Mouse (Mus musculus) ES-E14 (cell line): Measurements from ENCODE around the gene Mthfd2.
"Not testable (repeated sequence)": the region's sequence is repeated elsewhere in the genome, so short reads cannot be mapped to it uniquely, and the experiment has no call there.

Source experiments
- CHD2 ChIP-seq: IDR thresholded peaks from 2 replicates; pipeline ENCODE4 v1.6.1; 2014; ENCODE audit warnings: mild to moderate bottlenecking, low read depth, low read length, inconsistent platforms
- HCFC1 ChIP-seq: IDR thresholded peaks from 2 replicates; pipeline ENCODE4 v1.6.1; 2012; ENCODE audit warnings: low read length, inconsistent platforms, borderline replicate concordance; ENCODE audit not compliant: insufficient read depth
- MAFK ChIP-seq: IDR thresholded peaks from 2 replicates; pipeline ENCODE4 v1.6.1; 2014; ENCODE audit warnings: mild to moderate bottlenecking, low read depth, low read length, inconsistent platforms; ENCODE audit not compliant: insufficient read depth
- ZNF384 ChIP-seq: IDR thresholded peaks from 2 replicates; pipeline ENCODE4 v1.6.1; 2012; ENCODE audit warnings: low read depth, low read length, inconsistent platforms

GRCm38 (mm10) chr6:83345285-83345684, 19.6 kb upstream of the Mthfd2 start:
- TF ChIP-seq HCFC1, CHD2, ZNF384, MAFK: not testable (repeated sequence)
